Mouse (Mus musculus) myocyte (in vitro differentiated cells): ENCODE measurements around the gene Tcea3. TPM values are rescaled to one million over a fixed set of nuclear protein-coding genes. Genes with fewer than 3 reads are reported as not detected.

Experiments
- H3K27me3 ChIP-seq: one replicate; pipeline ENCODE4 v1.6.1; 2011; ENCODE audit not compliant: control insufficient read depth, insufficient read depth, insufficient read length
- H3K36me3 ChIP-seq: one replicate; pipeline ENCODE4 v1.6.1; 2011; ENCODE audit not compliant: control insufficient read depth, insufficient read depth
- H3K4me2 ChIP-seq: one replicate; pipeline ENCODE4 v1.6.1; 2011; ENCODE audit warnings: low read depth, control low read depth
- H3K4me3 ChIP-seq: one replicate; pipeline ENCODE4 v1.5.1; 2011; ENCODE audit warnings: mild to moderate bottlenecking, control low read depth, moderate library complexity
- H3K79me2 ChIP-seq: one replicate; pipeline ENCODE4 v1.6.1; 2011; ENCODE audit not compliant: control insufficient read depth, insufficient read depth
- H3ac ChIP-seq: one replicate; pipeline ENCODE4 v1.6.1; 2011; ENCODE audit not compliant: control insufficient read depth, insufficient read length
- CEBPB ChIP-seq: IDR thresholded peaks from 2 replicates; pipeline ENCODE4 v1.6.1; 2011; ENCODE audit warnings: mild to moderate bottlenecking, moderate library complexity; ENCODE audit not compliant: poor library complexity, insufficient read depth, severe bottlenecking
- E2F4 ChIP-seq: IDR thresholded peaks from one replicate; pipeline ENCODE4 v1.6.1; 2011; ENCODE audit warnings: mild to moderate bottlenecking, control low read depth, moderate library complexity; ENCODE audit not compliant: insufficient read depth
- MAX ChIP-seq: IDR thresholded peaks from one replicate; pipeline ENCODE4 v1.6.1; 2011; ENCODE audit warnings: low read depth, mild to moderate bottlenecking, control low read depth
- MYOD1 ChIP-seq, 3 experiments: IDR thresholded peaks; one replicate each; pipeline ENCODE4 v1.6.1; 2011; ENCODE audit warnings: control low read depth in 2 of 3, low read depth in 2 of 3, mild to moderate bottlenecking in 2 of 3, moderate library complexity in 1 of 3; ENCODE audit not compliant: insufficient read length in 2 of 3, control insufficient read depth in 1 of 3
- MYOG ChIP-seq, 3 experiments: IDR thresholded peaks; one replicate each; pipeline ENCODE4 v1.6.1; 2011; ENCODE audit warnings: control low read depth in 2 of 3, low read depth in 2 of 3, mild to moderate bottlenecking in 2 of 3; ENCODE audit not compliant: insufficient read length in 2 of 3, control insufficient read depth in 1 of 3, insufficient read depth in 1 of 3
- POLR2A ChIP-seq: IDR thresholded peaks from one replicate; pipeline ENCODE4 v1.6.1; 2011; ENCODE audit warnings: low read depth, mild to moderate bottlenecking, control low read depth, moderate library complexity; ENCODE audit not compliant: insufficient read length
- POLR2AphosphoS2 ChIP-seq: IDR thresholded peaks from one replicate; pipeline ENCODE4 v1.6.1; 2011; ENCODE audit warnings: low read depth, control low read depth; ENCODE audit not compliant: insufficient read length
- REST ChIP-seq: IDR thresholded peaks from one replicate; pipeline ENCODE4 v1.6.1; 2011; ENCODE audit warnings: mild to moderate bottlenecking, control low read depth, moderate library complexity; ENCODE audit not compliant: insufficient read depth, insufficient read length
- SRF ChIP-seq: IDR thresholded peaks from one replicate; pipeline ENCODE4 v1.6.1; 2011; ENCODE audit warnings: low read depth; ENCODE audit not compliant: control insufficient read depth, insufficient read length
- TCF12 ChIP-seq: IDR thresholded peaks from one replicate; pipeline ENCODE4 v1.6.1; 2011; ENCODE audit warnings: mild to moderate bottlenecking, control low read depth; ENCODE audit not compliant: poor library complexity, insufficient read depth, severe bottlenecking
- TCF3 ChIP-seq: IDR thresholded peaks from one replicate; pipeline ENCODE4 v1.6.1; 2011; ENCODE audit warnings: low read depth, control low read depth; ENCODE audit not compliant: insufficient read length
- USF1 ChIP-seq: IDR thresholded peaks from one replicate; pipeline ENCODE4 v1.6.1; 2011; ENCODE audit warnings: low read depth, mild to moderate bottlenecking, control low read depth, moderate library complexity
- polyA plus RNA-seq: library from polyadenylated mRNA; unstranded; fragments of >200 nt; fragmentation: generic; extraction: Trizol; gene quantifications from one replicate; pipeline ENCODE4 v1.2.1, GENCODE M21; 2012; ENCODE audit warnings: missing spikeins

Gene Tcea3
- polyA plus RNA-seq, 1 experiment, result 5.5 TPM

GRCm38 (mm10) chr4:136324226-136324625 is 76.7 kb downstream of the Tcea3 start:
- no peaks in the 10 kb centered on the region for H3K27me3 ChIP-seq
- H3ac ChIP-seq, result no peak overlapping the region
- H3K36me3 ChIP-seq, result peaks cover 41% of the 10 kb centered on the region
- H3K4me2 ChIP-seq, result no peak overlapping the region
- no peak overlapping the region for H3K4me3 ChIP-seq
- peaks cover 59% of the 10 kb centered on the region for H3K79me2 ChIP-seq
- TF ChIP-seq POLR2A, result no peak
- TF ChIP-seq MYOD1 (IDR thresholded peaks at IDR 0.05; ENCODE audit: control insufficient read depth in 1 of 3, insufficient read length in 2 of 3, low read depth in 2 of 3), result no peak
- TF ChIP-seq MAX, result no peak
- no peak for TF ChIP-seq REST
- TF ChIP-seq E2F4, result no peak
- no peak for TF ChIP-seq TCF12
- no peak for TF ChIP-seq CEBPB
- no peak for TF ChIP-seq POLR2AphosphoS2
- TF ChIP-seq MYOG (IDR thresholded peaks at IDR 0.05; ENCODE audit: control insufficient read depth in 1 of 3, insufficient read depth in 1 of 3, insufficient read length in 2 of 3, low read depth in 2 of 3), result no peak
- TF ChIP-seq USF1, result no peak
- no peak for TF ChIP-seq SRF
- TF ChIP-seq TCF3, result no peak

Other genes starting within 250 kb of the Tcea3 start
- 17.2 TPM for gene Eloa, start 226.0 kb upstream of the Tcea3 start, polyA plus RNA-seq
- 1,551 TPM for gene Rpl11, start 194.3 kb upstream of the Tcea3 start, polyA plus RNA-seq
- 15.2 TPM for gene Id3, start 104.2 kb upstream of the Tcea3 start, polyA plus RNA-seq
- gene E2f2, start 75.3 kb upstream of the Tcea3 start, polyA plus RNA-seq, result 56.3 TPM
- gene Asap3, start 41.4 kb upstream of the Tcea3 start, polyA plus RNA-seq, result 3.9 TPM
- gene Zfp46, start 37.0 kb downstream of the Tcea3 start, polyA plus RNA-seq, result 9.4 TPM
- gene Hnrnpr, start 63.2 kb downstream of the Tcea3 start, polyA plus RNA-seq, result 25.1 TPM
- gene Htr1d, start 175.8 kb downstream of the Tcea3 start, polyA plus RNA-seq, result 0.11 TPM
- gene 6030445D17Rik, start 214.5 kb downstream of the Tcea3 start, polyA plus RNA-seq, result 0.46 TPM
- 12.5 TPM for gene Luzp1, start 222.0 kb downstream of the Tcea3 start, polyA plus RNA-seq